Mouse (Mus musculus) kidney, adult 11 months (tissue): ENCODE results near the gene Gpr139.

ENCODE experiments used
- DNase-seq: peaks from one replicate; pipeline ENCODE4 v3.0.0; 2022

The Gpr139 gene

DNA sequence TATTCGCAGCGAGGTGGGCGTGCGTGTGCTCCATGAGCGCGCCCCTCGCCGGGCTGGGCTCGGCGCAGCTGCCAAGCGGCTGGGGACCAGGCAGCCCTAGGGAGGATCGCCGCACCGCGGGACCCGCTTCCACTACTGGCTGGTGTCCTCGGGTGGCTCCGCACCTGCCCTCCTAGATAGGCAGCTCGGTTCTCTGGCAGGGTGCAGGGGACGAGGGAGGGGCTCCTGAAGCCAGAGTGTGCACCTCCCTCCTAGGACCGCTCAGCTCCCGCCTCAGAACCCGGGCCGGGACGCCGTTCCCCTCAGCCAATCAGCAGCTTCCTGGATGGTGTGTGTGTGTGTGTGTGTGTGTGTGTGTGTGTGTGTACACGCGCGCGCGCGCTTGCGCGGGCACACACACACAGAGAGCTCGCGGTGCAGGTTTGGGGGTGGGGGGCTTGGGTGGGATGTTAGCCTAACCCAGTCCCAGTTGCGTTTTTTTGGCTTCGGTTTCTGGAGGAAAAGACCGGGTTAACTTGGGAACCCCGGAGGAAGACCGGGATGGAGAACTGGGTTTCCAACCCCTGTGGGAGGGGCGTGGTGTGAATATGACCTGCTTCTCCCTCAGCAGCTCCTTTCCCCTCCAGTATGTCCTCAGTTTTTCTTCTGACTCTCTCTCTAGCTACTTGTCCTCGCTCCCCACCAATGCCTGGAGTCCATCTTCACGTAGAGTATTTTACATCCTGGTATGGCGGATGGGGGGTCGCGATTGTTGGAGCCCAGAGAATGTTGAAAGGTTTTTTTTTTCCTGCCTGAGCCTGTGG is at the start of gene Gpr139:
Gene Gpr139 (minus strand): TSS at position 263 of the 803 bp plus-strand sequence.
- no peak for DNase-seq

DNA sequence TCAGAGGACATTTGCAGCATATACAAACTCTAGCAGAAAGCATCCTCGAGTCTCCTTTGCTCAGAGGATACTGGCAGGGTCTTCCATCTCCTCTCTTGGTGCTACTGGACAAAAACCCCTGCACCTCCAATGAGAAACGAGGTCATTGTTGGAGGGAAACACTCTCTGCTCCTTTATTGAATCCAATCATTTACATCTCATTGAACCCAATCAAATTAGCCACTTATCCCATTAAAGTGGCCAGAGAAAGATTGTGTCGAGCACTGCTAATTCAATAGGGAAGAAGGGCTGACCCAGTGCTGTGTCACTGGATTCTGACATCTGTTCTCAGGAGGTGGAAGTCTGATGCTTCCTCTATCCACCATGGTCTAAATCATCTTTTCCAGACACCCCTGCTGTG is 46.6 kb upstream of the Gpr139 start:
- DNase-seq, result no peak

DNA sequence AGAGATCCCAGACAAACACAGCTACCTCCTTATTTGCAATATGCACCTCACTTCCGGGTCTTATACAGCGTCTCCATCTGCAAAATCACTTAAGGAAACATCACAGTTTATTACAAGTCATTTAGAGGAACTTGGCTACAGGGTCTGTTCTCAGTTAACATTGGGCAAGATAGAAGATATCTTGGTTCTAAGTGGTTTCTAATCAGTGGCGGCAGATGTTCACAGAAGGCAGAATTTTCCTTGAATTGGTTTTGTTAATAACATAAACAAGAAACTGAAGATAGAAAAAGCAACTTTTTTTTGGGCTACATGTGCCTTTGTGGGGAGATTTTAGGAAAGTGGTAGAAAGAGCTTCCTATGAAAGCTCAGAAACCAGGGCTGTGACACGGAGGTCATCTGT is 38.3 kb upstream of the Gpr139 start:
- DNase-seq, result no peak

DNA sequence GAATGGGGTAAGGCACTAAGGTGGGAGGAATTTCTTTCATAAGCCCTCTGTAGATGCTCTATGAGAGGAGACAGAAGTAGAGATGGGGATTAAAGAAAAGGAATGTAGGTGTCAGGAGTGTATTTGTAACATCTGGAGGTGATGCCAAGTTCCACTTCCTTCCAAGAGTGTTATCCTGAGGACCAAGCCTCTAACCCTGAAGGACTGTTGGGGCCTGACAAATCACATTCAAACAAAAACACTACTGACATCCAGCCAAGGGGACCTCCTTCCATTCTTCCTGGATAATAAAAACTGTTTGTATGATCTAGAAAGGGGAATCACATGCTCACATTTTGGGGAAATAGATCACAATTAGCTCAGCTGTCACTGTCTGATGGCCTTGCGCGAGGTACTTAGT is 34.7 kb upstream of the Gpr139 start:
- DNase-seq, result no peak

DNA sequence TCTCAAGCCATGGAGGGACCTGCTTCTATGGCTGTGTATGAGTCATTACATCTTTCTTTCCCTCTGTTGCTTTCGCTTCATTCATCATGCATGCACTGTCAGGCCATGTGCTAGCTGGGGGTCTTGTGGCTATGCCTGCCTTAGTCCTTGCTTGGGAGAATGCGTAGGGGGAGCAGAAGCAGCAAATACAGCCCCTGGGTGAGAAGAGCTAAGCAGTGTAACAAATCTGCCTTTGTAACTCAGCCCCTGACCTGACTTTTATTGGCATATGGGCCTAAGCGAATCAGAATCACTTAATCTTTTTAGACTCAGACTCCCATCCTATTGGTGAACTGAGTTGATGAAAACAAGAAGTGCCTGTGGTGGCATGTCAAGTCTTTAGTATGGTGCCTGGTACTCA is 22.8 kb upstream of the Gpr139 start:
- no peak for DNase-seq

DNA sequence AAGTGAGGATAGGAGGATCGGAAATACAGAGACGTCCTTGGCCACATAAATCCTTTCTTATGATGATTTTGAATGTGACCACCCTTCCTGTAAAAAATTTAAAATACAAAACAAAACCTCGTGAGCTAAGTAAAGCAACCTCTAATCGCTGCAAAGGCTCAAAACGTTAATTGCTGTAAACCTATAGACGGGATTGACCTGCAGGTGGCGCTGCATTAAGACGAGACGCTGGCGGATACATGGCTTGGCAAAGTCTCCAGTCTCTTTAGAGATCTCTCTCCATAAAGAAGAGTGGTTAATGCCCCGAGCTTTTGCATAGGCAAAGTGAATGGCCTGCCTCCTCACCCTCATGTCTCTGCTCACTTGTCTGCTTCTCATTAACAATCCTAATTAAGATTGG is 2.0 kb upstream of the Gpr139 start:
- no peak for DNase-seq

DNA sequence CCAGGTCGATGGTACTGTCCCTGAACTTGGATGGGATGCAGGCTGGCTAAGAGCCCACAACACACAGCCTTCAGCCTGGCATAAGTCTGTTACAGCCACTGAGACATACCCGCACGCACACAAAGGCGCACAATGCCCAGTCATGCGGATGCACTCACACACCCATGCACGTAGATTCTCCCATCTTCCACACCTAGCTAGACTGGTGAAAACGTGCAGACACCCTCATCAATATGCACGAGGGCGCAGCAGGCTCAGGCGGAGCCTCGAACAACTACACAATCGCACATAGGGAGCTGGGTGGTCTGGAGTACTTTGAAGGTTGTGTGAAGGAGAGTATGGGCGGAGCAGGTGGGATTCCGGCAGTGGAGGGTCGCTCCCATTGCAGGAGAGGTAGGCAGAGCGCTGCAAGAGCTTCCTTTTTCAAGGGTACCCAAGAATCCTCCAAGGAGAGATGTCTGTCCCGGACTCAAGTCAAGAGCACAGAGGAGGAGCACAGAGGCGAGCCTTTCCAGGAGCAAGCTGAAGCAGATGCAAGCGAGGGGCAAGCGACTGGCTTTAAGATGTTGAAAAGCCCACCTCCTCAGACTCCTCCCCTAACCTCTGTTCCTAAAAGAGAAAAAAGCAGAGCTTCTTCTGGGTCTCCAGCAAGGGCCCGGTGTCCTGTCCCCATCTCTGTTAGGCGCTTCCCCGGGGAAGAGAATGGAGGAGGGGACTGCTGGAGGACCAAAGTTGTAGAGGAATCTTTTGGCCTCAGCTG is 958 bp upstream of the Gpr139 start:
- DNase-seq, result no peak

DNA sequence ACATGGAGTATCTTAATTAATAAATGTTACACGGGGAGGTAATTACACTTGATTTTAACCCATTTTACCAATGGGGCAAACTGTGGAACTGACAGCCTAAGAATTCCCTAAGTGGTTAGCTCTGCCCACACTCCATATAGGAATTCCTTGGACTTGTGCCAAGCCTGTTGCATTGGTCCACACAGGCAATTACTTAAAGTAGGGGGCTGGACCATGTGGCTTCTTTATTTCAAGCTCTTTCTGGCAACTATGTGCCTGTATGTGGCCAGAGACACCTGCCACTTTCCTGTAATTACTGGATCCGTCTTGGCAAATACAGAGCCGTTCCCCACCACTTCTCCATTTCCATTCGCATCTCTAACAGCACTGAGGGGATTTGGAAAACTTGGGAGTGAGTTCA is 3.4 kb downstream of the Gpr139 start:
- no peak for DNase-seq

DNA sequence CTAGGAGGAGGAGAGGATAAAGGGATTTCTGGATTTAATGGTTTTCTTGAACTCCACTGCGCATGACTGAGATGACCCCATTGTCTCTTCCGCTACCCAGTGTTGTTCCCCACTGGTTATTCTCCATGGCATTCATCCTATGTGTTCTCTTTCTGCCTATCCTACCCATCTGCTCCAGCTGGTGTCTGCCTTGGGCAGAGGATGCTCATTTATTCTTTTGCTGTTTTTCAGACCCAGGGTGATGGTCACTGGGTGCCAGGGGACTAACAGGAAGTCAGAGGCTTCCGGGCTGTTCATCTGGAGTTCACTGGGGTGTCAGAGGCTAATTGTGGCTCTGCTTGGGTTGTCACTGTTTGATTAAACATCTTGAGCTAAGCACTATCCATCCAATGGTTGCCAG is 24.4 kb downstream of the Gpr139 start:
- no peak for DNase-seq

DNA sequence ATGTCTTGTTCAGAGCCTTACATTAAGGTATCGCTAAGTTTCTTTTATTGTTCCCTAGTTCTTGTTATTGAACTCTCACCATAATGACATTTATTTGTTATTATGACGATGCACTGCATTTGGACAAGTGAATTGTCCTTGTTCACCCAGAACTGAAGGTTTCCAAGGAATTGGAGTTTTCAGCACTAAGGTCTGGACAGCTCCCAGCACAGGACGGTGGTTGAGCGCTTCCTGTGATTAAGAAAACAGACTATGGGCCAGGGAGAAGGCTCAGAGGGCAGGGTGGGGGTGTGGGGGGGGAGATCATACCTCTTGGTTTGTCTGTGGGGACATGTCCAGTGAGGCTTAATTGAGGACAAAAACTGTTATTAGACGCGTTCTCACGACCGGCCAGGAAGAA is 72.6 kb downstream of the Gpr139 start:
- DNase-seq, result no peak

DNA sequence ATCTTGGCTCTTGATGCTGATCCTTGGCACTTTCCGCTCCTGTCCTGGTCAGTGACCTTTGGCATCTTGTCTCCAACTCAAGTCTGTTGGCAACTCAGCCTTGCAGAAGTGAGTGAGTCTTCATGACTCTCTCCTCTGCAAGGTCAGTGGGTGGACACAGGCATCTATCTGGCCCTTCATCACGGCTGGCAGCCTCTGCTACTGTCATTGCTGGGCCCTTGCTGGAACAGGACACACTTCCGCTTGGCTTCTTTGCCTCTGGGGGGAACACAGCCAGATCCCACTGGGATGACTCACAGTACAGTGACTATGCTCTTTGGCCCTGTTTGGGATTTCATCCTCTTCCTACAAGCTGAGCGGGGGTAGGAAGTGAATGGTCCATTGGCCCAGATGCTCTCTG is 78.5 kb downstream of the Gpr139 start:
- DNase-seq, result peak; percentile 26

DNA sequence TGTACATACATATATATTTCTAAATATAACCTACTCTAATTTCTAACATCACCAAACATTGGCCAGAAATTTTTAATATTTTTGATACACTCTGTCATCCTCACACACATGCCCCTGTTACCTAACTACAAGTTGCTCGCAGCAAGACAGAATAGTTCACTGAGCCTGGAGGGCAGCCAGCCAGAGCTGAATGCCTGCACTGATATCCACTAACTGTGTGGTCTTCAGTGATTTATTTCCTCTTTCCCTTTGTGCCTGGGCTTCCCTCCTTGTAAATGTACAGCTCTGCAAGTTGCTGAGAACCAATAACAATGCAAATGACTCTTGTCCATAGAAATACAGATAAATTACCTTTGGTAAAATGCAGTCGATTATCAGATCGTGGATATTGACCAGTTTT is 87.8 kb downstream of the Gpr139 start:
- no peak for DNase-seq
